Mouse (Mus musculus) forebrain, embryonic 11.5 days (tissue): ENCODE results near the gene Ikzf1. TPM values are rescaled to one million over a fixed set of nuclear protein-coding genes. Genes with fewer than 3 reads are reported as not detected.

Experiments used
- ATAC-seq: fragments of 200-750 bp; cut with Nextera tagmentation; replicated peaks from 2 replicates; pipeline ENCODE4 v1.8.0; 2017; ENCODE audit warnings: moderate TSS enrichment; ENCODE audit not compliant: low FRiP score
- DNase-seq: peaks from one replicate; pipeline ENCODE4 v3.0.0-alpha.2; 2017; ENCODE audit warnings: low spot score
- H3K27ac ChIP-seq: fragments of 300-500 bp; sonication (generic); 2 replicates; pipeline ENCODE4 v1.5.1; 2014; ENCODE audit warnings: low read depth, low read length
- H3K27me3 ChIP-seq: fragments of 300-500 bp; sonication (generic); 2 replicates; pipeline ENCODE4 v1.6.1; 2014; ENCODE audit warnings: mild to moderate bottlenecking, low read length, mixed read lengths; ENCODE audit not compliant: control insufficient read depth, insufficient read depth
- H3K36me3 ChIP-seq: fragments of 300-500 bp; sonication (generic); 2 replicates; pipeline ENCODE4 v1.6.1; 2014; ENCODE audit warnings: mild to moderate bottlenecking, low read length, moderate library complexity, mixed read lengths; ENCODE audit not compliant: control insufficient read depth, insufficient read depth
- H3K4me1 ChIP-seq: fragments of 300-500 bp; sonication (generic); replicated peaks from 2 replicates; pipeline ENCODE4 v1.6.1; 2014; ENCODE audit warnings: low read length, mixed read lengths; ENCODE audit not compliant: control insufficient read depth, insufficient read depth
- H3K4me2 ChIP-seq: fragments of 300-500 bp; sonication (generic); 2 replicates; pipeline ENCODE4 v1.6.1; 2014; ENCODE audit warnings: low read depth, mild to moderate bottlenecking, low read length, moderate library complexity, mixed read lengths; ENCODE audit not compliant: severe bottlenecking
- H3K4me3 ChIP-seq: fragments of 300-500 bp; sonication (generic); 2 replicates; pipeline ENCODE4 v1.5.1; 2014; ENCODE audit warnings: low read depth, low read length
- H3K9ac ChIP-seq: fragments of 300-500 bp; sonication (generic); 2 replicates; pipeline ENCODE4 v1.6.1; 2014; ENCODE audit warnings: low read length
- H3K9me3 ChIP-seq: fragments of 300-500 bp; sonication (generic); 2 replicates; pipeline ENCODE4 v1.6.1; 2016; ENCODE audit warnings: low read length, mixed read lengths; ENCODE audit not compliant: control insufficient read depth
- WGBS: fragments of 180-500 bp; shearing (Covaris S2); extraction: QIAGEN DNeasy Blood & Tissue Kit; methylation state at CpG from one replicate; pipeline ENCODE4 v1.1.7; 2014; 5-methylcytosine and 5-hydroxymethylcytosine counted together
- polyA plus RNA-seq: library from polyadenylated mRNA; unstranded; fragments of >200 nt; fragmentation: Nextera tagmentation; extraction: Ambion mirVana; gene quantifications from 2 replicates; pipeline ENCODE4 v1.2.1, GENCODE M21; 2014

Gene Ikzf1
- polyA plus RNA-seq, 1 experiment from 2014 or later: 3.4 TPM

- no peaks in the 10 kb centered on the region for H3K4me1 ChIP-seq
- no peak overlapping the region for H3K4me2 ChIP-seq
- WGBS: 89% methylated on average over 3 of the region's 3 CpGs
- H3K27me3 ChIP-seq: no peaks in the 10 kb centered on the region
- DNase-seq: no peak
- H3K9ac ChIP-seq: no peak overlapping the region
- no peak overlapping the region for H3K27ac ChIP-seq
- no peaks in the 10 kb centered on the region for H3K9me3 ChIP-seq
- H3K4me3 ChIP-seq: no peak overlapping the region
- no peak for ATAC-seq
- no peaks in the 10 kb centered on the region for H3K36me3 ChIP-seq
These were observed 8.6 kb downstream of the Ikzf1 start for GRCm38 (mm10) chr11:11693446-11693845.

DNA sequence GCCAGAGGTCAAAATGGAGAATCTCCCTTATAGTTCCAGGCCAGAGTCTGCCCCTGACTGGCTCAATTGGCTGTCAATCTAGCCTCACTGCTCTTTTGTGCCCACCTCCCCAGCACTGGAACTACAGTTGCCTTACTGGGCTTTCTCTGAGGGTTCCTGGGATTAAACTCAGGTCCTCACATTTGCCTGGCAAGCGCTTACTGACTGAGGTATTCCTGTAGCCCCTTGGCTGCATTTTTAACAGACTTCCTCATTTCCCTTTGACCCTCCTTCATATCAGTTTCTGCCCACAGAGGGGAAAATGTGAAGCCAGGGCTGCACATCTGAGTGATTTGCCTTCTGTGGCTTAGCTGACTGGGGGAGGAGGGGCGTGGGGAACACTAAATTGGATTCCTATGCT, 9.3 kb downstream of the Ikzf1 start:
- H3K4me1 ChIP-seq: no peaks in the 10 kb centered on the region
- no peaks in the 10 kb centered on the region for H3K27me3 ChIP-seq
- WGBS: 82% methylated on average over 2 of the region's 2 CpGs
- DNase-seq (no peak), ATAC-seq (no peak)
- H3K4me2 ChIP-seq: no peak overlapping the region
- no peaks in the 10 kb centered on the region for H3K36me3 ChIP-seq
- no peak overlapping the region for H3K27ac ChIP-seq
- no peak overlapping the region for H3K9ac ChIP-seq
- H3K9me3 ChIP-seq: no peaks in the 10 kb centered on the region
- H3K4me3 ChIP-seq: no peak overlapping the region

GRCm38 (mm10) chr11:11694472-11695177, 9.8 kb downstream of the Ikzf1 start:
- Histone ChIP-seq H3K27ac (no peak overlapping the region), H3K4me2 (no peak overlapping the region), H3K36me3 (no peaks in the 10 kb centered on the region), H3K9ac (no peak overlapping the region), H3K4me3 (no peak overlapping the region), H3K9me3 (no peaks in the 10 kb centered on the region), H3K27me3 (no peaks in the 10 kb centered on the region), H3K4me1 (no peaks in the 10 kb centered on the region)
- ATAC-seq: no peak
- 87% methylated on average over 6 of the region's 6 CpGs for WGBS
- no peak for DNase-seq

DNA sequence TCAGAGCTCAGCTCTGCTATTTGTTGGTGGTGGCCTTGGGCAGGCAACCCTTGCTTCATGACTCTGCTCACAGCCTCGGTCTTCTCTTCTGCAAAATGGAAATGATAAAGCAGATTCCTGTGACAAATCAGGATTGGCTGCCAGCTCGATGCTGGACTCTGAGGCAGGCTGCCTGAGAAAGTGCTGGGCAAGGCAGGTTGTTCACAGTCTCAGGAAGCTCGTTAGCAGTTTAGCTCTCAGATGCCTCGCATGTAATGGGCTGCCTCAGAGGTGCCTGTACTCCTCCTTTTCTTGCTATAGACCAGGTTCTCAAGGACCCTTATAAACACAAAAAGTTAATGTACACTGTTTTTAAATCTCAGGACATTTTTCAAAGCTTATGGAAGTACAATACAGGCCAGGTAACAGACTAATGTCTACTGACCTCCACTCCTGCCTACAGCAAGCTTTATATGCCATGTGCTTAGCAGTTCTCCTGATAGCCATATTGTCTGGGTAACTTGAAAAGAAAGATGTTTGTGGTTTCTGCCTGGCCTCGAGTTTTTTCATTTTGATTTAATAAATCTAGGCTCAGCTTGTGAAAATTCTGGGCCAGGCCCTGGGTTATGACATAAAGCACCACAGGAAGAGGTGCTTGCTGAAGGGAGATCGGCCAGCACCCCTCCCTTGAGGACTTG, 10.5 kb downstream of the Ikzf1 start:
- no peak overlapping the region for H3K9ac ChIP-seq
- WGBS: 63% methylated on average over 6 of the region's 6 CpGs
- H3K9me3 ChIP-seq: no peaks in the 10 kb centered on the region
- H3K4me2 ChIP-seq: no peak overlapping the region
- H3K36me3 ChIP-seq: no peaks in the 10 kb centered on the region
- ATAC-seq: no peak
- H3K27ac ChIP-seq: no peak overlapping the region
- no peaks in the 10 kb centered on the region for H3K27me3 ChIP-seq
- no peak for DNase-seq
- no peak overlapping the region for H3K4me3 ChIP-seq
- H3K4me1 ChIP-seq: no peaks in the 10 kb centered on the region

DNA sequence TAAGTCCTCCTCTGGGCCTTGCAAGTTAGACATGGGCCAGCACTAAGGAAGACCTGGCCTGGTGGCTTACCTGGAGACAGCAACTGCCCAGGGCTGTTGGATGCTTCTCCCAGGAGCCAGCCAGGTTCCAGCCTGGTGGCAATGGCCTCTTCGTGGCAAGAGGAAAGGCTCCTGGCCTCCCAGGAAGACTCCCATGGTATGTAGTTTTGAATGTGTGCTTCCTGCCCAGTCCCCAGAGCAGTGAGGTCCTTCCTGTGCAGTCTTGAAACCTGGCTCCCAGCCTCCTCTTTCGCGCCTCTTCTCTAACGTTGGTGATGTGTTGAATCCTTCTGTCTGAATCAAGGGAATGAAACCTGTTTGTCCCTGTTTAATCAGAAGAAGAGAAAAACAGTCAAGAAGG, 11.1 kb downstream of the Ikzf1 start:
- H3K4me3 ChIP-seq: no peak overlapping the region
- no peak for DNase-seq
- 89% methylated on average over 4 of the region's 4 CpGs for WGBS

DNA sequence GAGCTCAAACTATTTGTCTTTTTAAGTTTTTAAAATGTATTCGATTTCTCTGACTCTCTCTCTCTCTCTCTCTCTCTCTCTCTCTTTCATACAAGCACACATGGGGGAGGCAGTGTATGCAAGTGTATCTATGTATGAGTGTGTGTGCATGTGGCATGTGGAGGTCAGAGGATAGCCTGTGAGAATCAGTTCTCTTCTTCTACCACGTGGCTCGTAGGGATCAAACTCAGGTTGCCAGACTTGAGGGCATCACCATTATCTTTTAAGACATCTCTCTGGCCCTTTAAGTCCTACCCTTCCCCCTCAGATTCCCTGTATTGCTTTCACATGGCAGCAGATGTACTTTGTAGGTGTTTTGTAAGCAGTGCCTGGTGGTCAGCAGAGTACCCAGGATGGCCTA, 12.0 kb downstream of the Ikzf1 start:
- Histone ChIP-seq H3K36me3 (no peaks in the 10 kb centered on the region), H3K9me3 (no peaks in the 10 kb centered on the region), H3K27me3 (no peaks in the 10 kb centered on the region), H3K4me1 (no peaks in the 10 kb centered on the region), H3K27ac (no peak overlapping the region), H3K4me3 (no peak overlapping the region), H3K9ac (no peak overlapping the region), H3K4me2 (no peak overlapping the region)
- 84% methylated on average over 3 of the region's 3 CpGs for WGBS
- ATAC-seq (no peak), DNase-seq (no peak)

More for the DNA sequence above, 11.1 kb downstream of the Ikzf1 start:
- no peak for ATAC-seq
- H3K9ac ChIP-seq: no peak overlapping the region
- no peak overlapping the region for H3K27ac ChIP-seq
- H3K4me2 ChIP-seq: no peak overlapping the region
- no peaks in the 10 kb centered on the region for H3K36me3 ChIP-seq
- H3K9me3 ChIP-seq: no peaks in the 10 kb centered on the region
- H3K27me3 ChIP-seq: no peaks in the 10 kb centered on the region
- H3K4me1 ChIP-seq: no peaks in the 10 kb centered on the region

DNA sequence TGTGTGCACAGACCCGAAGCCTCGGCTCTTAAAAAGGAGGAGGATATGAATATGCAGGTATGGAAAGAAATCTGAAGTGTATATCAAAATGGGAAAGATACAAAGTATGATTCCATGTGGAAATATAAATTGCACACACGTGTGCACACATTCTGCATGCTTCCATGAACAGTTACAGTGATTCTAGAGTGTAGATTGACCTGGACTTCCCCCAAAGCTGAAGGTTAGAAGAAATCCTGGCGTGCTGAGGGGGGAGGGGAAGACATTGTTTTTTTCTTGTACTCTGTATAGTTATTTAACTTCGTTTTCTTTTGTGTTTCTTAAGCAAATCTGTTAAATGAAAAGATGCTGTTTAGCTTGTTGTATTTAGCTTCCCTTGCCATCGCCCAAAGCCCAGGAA, 16.6 kb downstream of the Ikzf1 start:
- DNase-seq: no peak
- Histone ChIP-seq H3K36me3 (no peaks in the 10 kb centered on the region), H3K9me3 (no peaks in the 10 kb centered on the region), H3K4me3 (no peak overlapping the region), H3K27me3 (no peaks in the 10 kb centered on the region), H3K9ac (no peak overlapping the region), H3K4me1 (no peaks in the 10 kb centered on the region), H3K27ac (no peak overlapping the region), H3K4me2 (no peak overlapping the region)
- 79% methylated on average over 6 of the region's 6 CpGs for WGBS
- no peak for ATAC-seq

GRCm38 (mm10) chr11:11703776-11704175, 19.0 kb downstream of the Ikzf1 start:
- no peaks in the 10 kb centered on the region for H3K4me1 ChIP-seq
- no peaks in the 10 kb centered on the region for H3K9me3 ChIP-seq
- no peak overlapping the region for H3K4me3 ChIP-seq
- H3K27me3 ChIP-seq: no peaks in the 10 kb centered on the region
- no peak for ATAC-seq
- peak; percentile 5 for DNase-seq
- no peak overlapping the region for H3K9ac ChIP-seq
- no peak overlapping the region for H3K4me2 ChIP-seq
- no peak overlapping the region for H3K27ac ChIP-seq
- no peaks in the 10 kb centered on the region for H3K36me3 ChIP-seq
